In the genomic region with DNA sequence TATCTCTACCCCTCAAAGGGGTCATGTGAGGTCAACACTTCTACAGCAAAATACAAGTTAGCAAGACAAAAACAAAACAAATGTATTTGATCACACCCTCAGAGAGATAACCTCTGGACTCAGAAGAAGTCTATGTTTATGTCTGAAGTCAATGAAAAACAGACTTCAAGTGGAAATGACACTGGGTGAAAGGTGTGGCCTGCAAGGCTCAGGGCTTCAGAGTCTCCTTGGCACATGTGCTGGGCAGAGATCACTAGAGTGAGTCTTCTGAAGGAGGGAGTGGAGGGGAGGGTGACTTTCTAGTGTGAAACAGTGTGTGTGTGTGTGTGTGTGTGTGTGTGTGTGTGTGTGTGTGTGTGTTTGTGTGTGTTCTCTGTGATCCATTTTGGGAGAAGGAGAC, we compare ENCODE assay signal across 17 mouse cellular contexts.
DNase-seq lines count a peak whose midpoint lies in the region; ATAC-seq and TF ChIP-seq lines count a peak whose summit lies in the region.
"Had no signal": no experiment of that assay in that cellular context is flagged by ENCODE, and none has a peak within 500 bp of the region (broad histone marks: within the 10 kb centered on the region; RNA-seq: fewer than 3 reads in every experiment).

No protein-coding gene starts in this region.

- ATAC-seq in heart, embryonic 11.5 days (replicated peaks; ENCODE audit: insufficient number of reproducible peaks, low FRiP score, low TSS enrichment): no peak
- no peak for ATAC-seq in stomach, postnatal 0 days (ENCODE audit: low FRiP score, low TSS enrichment)
- ATAC-seq: hindbrain, postnatal 0 days; midbrain, embryonic 16.5 days; Patski had no signal

- peaks cover 19% of the 10 kb centered on the region for H3K4me1 ChIP-seq in heart, embryonic 11.5 days (ENCODE audit: control insufficient read depth, insufficient read depth, low read length)
- H3K4me1 ChIP-seq in stomach, postnatal 0 days (replicated peaks; ENCODE audit: control insufficient read depth, insufficient read depth): peaks cover 5% of the 10 kb centered on the region; the same call in 1 of the 2 replicates

- H3K4me2 ChIP-seq in heart, embryonic 11.5 days: no peak overlapping the region
- no peak overlapping the region for H3K4me2 ChIP-seq in stomach, postnatal 0 days (replicated peaks; ENCODE audit: low read depth)
- H3K4me2 ChIP-seq: liver, embryonic 13.5 days had no signal

- TF ChIP-seq CTCF in stomach, postnatal 0 days (IDR thresholded peaks at IDR 0.05; ENCODE audit: low read depth): no peak
- no peak for TF ChIP-seq CTCF in gastrocnemius, adult 2 months (IDR thresholded peaks at IDR 0.05)

- H3K4me3 ChIP-seq in heart, embryonic 11.5 days (ENCODE audit: low read depth, low read length): no peak overlapping the region
- H3K4me3 ChIP-seq in stomach, postnatal 0 days (ENCODE audit: low read depth, low read length): no peak overlapping the region
- no peak overlapping the region for H3K4me3 ChIP-seq in gastrocnemius, adult 2 months
- H3K4me3 ChIP-seq: forebrain, embryonic 10.5 days; liver, embryonic 13.5 days had no signal

- no peaks in the 10 kb centered on the region for H3K36me3 ChIP-seq in heart, embryonic 11.5 days (ENCODE audit: control insufficient read depth, insufficient read depth, low read length)
- H3K36me3 ChIP-seq in stomach, postnatal 0 days (ENCODE audit: control insufficient read depth, insufficient read depth, low read length): no peaks in the 10 kb centered on the region
- H3K36me3 ChIP-seq: forebrain, embryonic 10.5 days; liver, embryonic 13.5 days had no signal

- 0 out of 2 replicates have a peak overlapping the region, but pooled peaks have one; percentile 32 for H3K27ac ChIP-seq in heart, embryonic 11.5 days (ENCODE audit: low read depth, low read length)
- no peak overlapping the region for H3K27ac ChIP-seq in stomach, postnatal 0 days (replicated peaks)
- H3K27ac ChIP-seq in gastrocnemius, adult 2 months: no peak overlapping the region
- H3K27ac ChIP-seq: forebrain, embryonic 10.5 days; hindbrain, postnatal 0 days; liver, embryonic 13.5 days had no signal

- TF ChIP-seq EP300 in stomach, postnatal 0 days (optimal IDR thresholded peaks at IDR 0.05): no peak

- H3K9ac ChIP-seq in heart, embryonic 11.5 days (ENCODE audit: low read depth, low read length): no peak overlapping the region
- H3K9ac ChIP-seq in stomach, postnatal 0 days (ENCODE audit: low read length): no peak overlapping the region
- H3K9ac ChIP-seq: liver, embryonic 13.5 days had no signal

- no peak for DNase-seq in heart, postnatal 36 days
- peak; percentile 35 for DNase-seq in kidney, adult 11 months
- DNase-seq in kidney, postnatal 4 days: no peak
- DNase-seq in ovary, postnatal 36 days (ENCODE audit: low spot score): peak; percentile 14
- DNase-seq in ovary, adult 18-20 months (ENCODE audit: low spot score): no peak
- peak; percentile 9 for DNase-seq in stomach, postnatal 0 days (ENCODE audit: low spot score)
- DNase-seq in gastrocnemius, adult 2 months: no peak
- DNase-seq: cerebellum, adult 9-10 months; gastrocnemius, postnatal 36 days; left cerebral cortex, postnatal 4 days; liver, embryonic 13.5 days; thymus, adult 2 months had no signal

- intact Hi-C loops in heart, postnatal 36 days (cut with DNase I): loop anchor here (1.0 kb wide), 1 partner anchor 40 kb away; no protein-coding TSS in a partner anchor
- intact Hi-C loops in gastrocnemius, adult 2 months (cut with DNase I): no loop called here

- no peaks in the 10 kb centered on the region for H3K9me3 ChIP-seq in heart, embryonic 11.5 days (replicated peaks; ENCODE audit: control insufficient read depth, low read length)
- H3K9me3 ChIP-seq in stomach, postnatal 0 days (ENCODE audit: control insufficient read depth, low read length): no peaks in the 10 kb centered on the region
- H3K9me3 ChIP-seq: forebrain, embryonic 10.5 days; liver, embryonic 13.5 days had no signal

- no peaks in the 10 kb centered on the region for H3K27me3 ChIP-seq in heart, embryonic 11.5 days (ENCODE audit: control insufficient read depth, insufficient read depth, low read length)
- H3K27me3 ChIP-seq in stomach, postnatal 0 days (ENCODE audit: control insufficient read depth, insufficient read depth, low read length): no peaks in the 10 kb centered on the region
- H3K27me3 ChIP-seq: liver, embryonic 13.5 days; Patski had no signal

Comparison
In these comparisons a context has a peak if more than half of its experiments do, and no peak if none do; other contexts are left out.
1. DNase-seq: peak in kidney, adult 11 months (single experiment), ovary, postnatal 36 days (single experiment) and stomach, postnatal 0 days (single experiment); none in heart, postnatal 36 days (0 of 2), kidney, postnatal 4 days (0 of 2), ovary, adult 18-20 months (single experiment) and gastrocnemius, adult 2 months (single experiment).